Mouse (Mus musculus) myocyte (in vitro differentiated cells): Measurements from ENCODE around the gene Atp6v1g1. TPM values are rescaled to one million over a fixed set of nuclear protein-coding genes. Genes with fewer than 3 reads are reported as not detected.

Experiments used
- H3K27me3 ChIP-seq: one replicate; pipeline ENCODE4 v1.6.1; 2011; ENCODE audit not compliant: control insufficient read depth, insufficient read depth, insufficient read length
- H3K36me3 ChIP-seq: one replicate; pipeline ENCODE4 v1.6.1; 2011; ENCODE audit not compliant: control insufficient read depth, insufficient read depth
- H3K4me2 ChIP-seq: one replicate; pipeline ENCODE4 v1.6.1; 2011; ENCODE audit warnings: low read depth, control low read depth
- H3K4me3 ChIP-seq: one replicate; pipeline ENCODE4 v1.5.1; 2011; ENCODE audit warnings: mild to moderate bottlenecking, control low read depth, moderate library complexity
- H3K79me2 ChIP-seq: one replicate; pipeline ENCODE4 v1.6.1; 2011; ENCODE audit not compliant: control insufficient read depth, insufficient read depth
- H3ac ChIP-seq: one replicate; pipeline ENCODE4 v1.6.1; 2011; ENCODE audit not compliant: control insufficient read depth, insufficient read length
- CEBPB ChIP-seq: IDR thresholded peaks from 2 replicates; pipeline ENCODE4 v1.6.1; 2011; ENCODE audit warnings: mild to moderate bottlenecking, moderate library complexity; ENCODE audit not compliant: poor library complexity, insufficient read depth, severe bottlenecking
- E2F4 ChIP-seq: IDR thresholded peaks from one replicate; pipeline ENCODE4 v1.6.1; 2011; ENCODE audit warnings: mild to moderate bottlenecking, control low read depth, moderate library complexity; ENCODE audit not compliant: insufficient read depth
- MAX ChIP-seq: IDR thresholded peaks from one replicate; pipeline ENCODE4 v1.6.1; 2011; ENCODE audit warnings: low read depth, mild to moderate bottlenecking, control low read depth
- MYOD1 ChIP-seq, 3 experiments: IDR thresholded peaks; one replicate each; pipeline ENCODE4 v1.6.1; 2011; ENCODE audit warnings: control low read depth in 2 of 3, low read depth in 2 of 3, mild to moderate bottlenecking in 2 of 3, moderate library complexity in 1 of 3; ENCODE audit not compliant: insufficient read length in 2 of 3, control insufficient read depth in 1 of 3
- MYOG ChIP-seq, 3 experiments: IDR thresholded peaks; one replicate each; pipeline ENCODE4 v1.6.1; 2011; ENCODE audit warnings: control low read depth in 2 of 3, low read depth in 2 of 3, mild to moderate bottlenecking in 2 of 3; ENCODE audit not compliant: insufficient read length in 2 of 3, control insufficient read depth in 1 of 3, insufficient read depth in 1 of 3
- POLR2A ChIP-seq: IDR thresholded peaks from one replicate; pipeline ENCODE4 v1.6.1; 2011; ENCODE audit warnings: low read depth, mild to moderate bottlenecking, control low read depth, moderate library complexity; ENCODE audit not compliant: insufficient read length
- POLR2AphosphoS2 ChIP-seq: IDR thresholded peaks from one replicate; pipeline ENCODE4 v1.6.1; 2011; ENCODE audit warnings: low read depth, control low read depth; ENCODE audit not compliant: insufficient read length
- REST ChIP-seq: IDR thresholded peaks from one replicate; pipeline ENCODE4 v1.6.1; 2011; ENCODE audit warnings: mild to moderate bottlenecking, control low read depth, moderate library complexity; ENCODE audit not compliant: insufficient read depth, insufficient read length
- SRF ChIP-seq: IDR thresholded peaks from one replicate; pipeline ENCODE4 v1.6.1; 2011; ENCODE audit warnings: low read depth; ENCODE audit not compliant: control insufficient read depth, insufficient read length
- TCF12 ChIP-seq: IDR thresholded peaks from one replicate; pipeline ENCODE4 v1.6.1; 2011; ENCODE audit warnings: mild to moderate bottlenecking, control low read depth; ENCODE audit not compliant: poor library complexity, insufficient read depth, severe bottlenecking
- TCF3 ChIP-seq: IDR thresholded peaks from one replicate; pipeline ENCODE4 v1.6.1; 2011; ENCODE audit warnings: low read depth, control low read depth; ENCODE audit not compliant: insufficient read length
- USF1 ChIP-seq: IDR thresholded peaks from one replicate; pipeline ENCODE4 v1.6.1; 2011; ENCODE audit warnings: low read depth, mild to moderate bottlenecking, control low read depth, moderate library complexity
- polyA plus RNA-seq: library from polyadenylated mRNA; unstranded; fragments of >200 nt; fragmentation: generic; extraction: Trizol; gene quantifications from one replicate; pipeline ENCODE4 v1.2.1, GENCODE M21; 2012; ENCODE audit warnings: missing spikeins

Gene Atp6v1g1
- polyA plus RNA-seq, 1 experiment, result 447 TPM

GRCm38 (mm10) chr4:63590538-63590937, 46.0 kb downstream of the Atp6v1g1 start:
- Histone ChIP-seq H3K4me2 (no peak overlapping the region), H3ac (no peak overlapping the region), H3K79me2 (no peaks in the 10 kb centered on the region), H3K27me3 (no peaks in the 10 kb centered on the region), H3K4me3 (no peak overlapping the region), H3K36me3 (no peaks in the 10 kb centered on the region)
- no peak for TF ChIP-seq REST
- no peak for TF ChIP-seq MYOD1 (IDR thresholded peaks at IDR 0.05; ENCODE audit: control insufficient read depth in 1 of 3, insufficient read length in 2 of 3, low read depth in 2 of 3)
- TF ChIP-seq SRF, result no peak
- no peak for TF ChIP-seq TCF12
- no peak for TF ChIP-seq E2F4
- TF ChIP-seq MAX, result no peak
- no peak for TF ChIP-seq CEBPB
- TF ChIP-seq POLR2AphosphoS2, result no peak
- no peak for TF ChIP-seq POLR2A
- TF ChIP-seq TCF3, result no peak
- TF ChIP-seq USF1, result no peak
- TF ChIP-seq MYOG (IDR thresholded peaks at IDR 0.05; ENCODE audit: control insufficient read depth in 1 of 3, insufficient read depth in 1 of 3, insufficient read length in 2 of 3, low read depth in 2 of 3), result no peak

- no peak overlapping the region for H3K4me3 ChIP-seq
- no peak overlapping the region for H3ac ChIP-seq
- no peaks in the 10 kb centered on the region for H3K27me3 ChIP-seq
- no peaks in the 10 kb centered on the region for H3K79me2 ChIP-seq
- no peaks in the 10 kb centered on the region for H3K36me3 ChIP-seq
- peak; percentile 63 for TF ChIP-seq TCF12
- TF ChIP-seq MYOD1 (IDR thresholded peaks at IDR 0.05; ENCODE audit: control insufficient read depth in 1 of 3, insufficient read length in 2 of 3, low read depth in 2 of 3), result peak; percentile 29 to 83 (median 73)
- peak; percentile 73 for TF ChIP-seq SRF
- no peak for TF ChIP-seq POLR2A
- no peak for TF ChIP-seq CEBPB
- peak in 2 of 3 experiments; percentile 16 to 85 for TF ChIP-seq MYOG (IDR thresholded peaks at IDR 0.05; ENCODE audit: control insufficient read depth in 1 of 3, insufficient read depth in 1 of 3, insufficient read length in 2 of 3, low read depth in 2 of 3)
- H3K4me2 ChIP-seq, result peak overlapping the region; percentile 64
These were observed 50.0 kb downstream of the Atp6v1g1 start for GRCm38 (mm10) chr4:63594459-63595110.

- H3K4me3 ChIP-seq, result no peak overlapping the region
- H3K79me2 ChIP-seq, result no peaks in the 10 kb centered on the region
- H3K36me3 ChIP-seq, result no peaks in the 10 kb centered on the region
- peak overlapping the region; percentile 64 for H3K4me2 ChIP-seq
- H3K27me3 ChIP-seq, result no peaks in the 10 kb centered on the region
- TF ChIP-seq MYOD1 (IDR thresholded peaks at IDR 0.05; ENCODE audit: control insufficient read depth in 1 of 3, insufficient read length in 2 of 3, low read depth in 2 of 3), result no peak
- TF ChIP-seq TCF3, result no peak
- TF ChIP-seq REST, result no peak
- no peak for TF ChIP-seq USF1
- TF ChIP-seq POLR2A, result no peak
- TF ChIP-seq CEBPB, result no peak
- no peak for TF ChIP-seq MAX
- no peak for TF ChIP-seq POLR2AphosphoS2
- no peak for TF ChIP-seq MYOG (IDR thresholded peaks at IDR 0.05; ENCODE audit: control insufficient read depth in 1 of 3, insufficient read depth in 1 of 3, insufficient read length in 2 of 3, low read depth in 2 of 3)
- no peak for TF ChIP-seq TCF12
- no peak overlapping the region for H3ac ChIP-seq
These were observed 50.7 kb downstream of the Atp6v1g1 start for GRCm38 (mm10) chr4:63595259-63595658.

GRCm38 (mm10) chr4:63596010-63596409, 51.4 kb downstream of the Atp6v1g1 start:
- no peak overlapping the region for H3K4me3 ChIP-seq
- TF ChIP-seq SRF (no peak), POLR2A (no peak), MYOD1 (IDR thresholded peaks at IDR 0.05; ENCODE audit: control insufficient read depth in 1 of 3, insufficient read length in 2 of 3, low read depth in 2 of 3) (peak in 2 of 3 experiments; percentile 76 to 87), MYOG (IDR thresholded peaks at IDR 0.05; ENCODE audit: control insufficient read depth in 1 of 3, insufficient read depth in 1 of 3, insufficient read length in 2 of 3, low read depth in 2 of 3) (peak in 1 of 3 experiments; percentile 58), CEBPB (no peak), REST (no peak)

More at GRCm38 (mm10) chr4:63596010-63596409, 51.4 kb downstream of the Atp6v1g1 start:
- Histone ChIP-seq H3K36me3 (no peaks in the 10 kb centered on the region), H3ac (no peak overlapping the region), H3K79me2 (no peaks in the 10 kb centered on the region), H3K27me3 (no peaks in the 10 kb centered on the region), H3K4me2 (no peak overlapping the region)

Other genes starting within 250 kb of the Atp6v1g1 start
- not detected for gene Orm1, start 200.2 kb upstream of the Atp6v1g1 start, polyA plus RNA-seq
- gene Orm3, start 188.6 kb upstream of the Atp6v1g1 start, polyA plus RNA-seq, result 0.07 TPM
- gene Orm2, start 182.3 kb upstream of the Atp6v1g1 start, polyA plus RNA-seq, result not detected
- gene Akna, start 141.4 kb upstream of the Atp6v1g1 start, polyA plus RNA-seq, result 5.6 TPM
- gene Whrn, start 48.8 kb upstream of the Atp6v1g1 start, polyA plus RNA-seq, result 18.8 TPM
- 19.5 TPM for gene Tmem268, start 14.0 kb downstream of the Atp6v1g1 start, polyA plus RNA-seq
- not detected for gene Gm11213, start 60.5 kb downstream of the Atp6v1g1 start, polyA plus RNA-seq
- gene Tex48, start 77.7 kb downstream of the Atp6v1g1 start, polyA plus RNA-seq, result not detected
- not detected for gene Gm11214, start 118.6 kb downstream of the Atp6v1g1 start, polyA plus RNA-seq
- 0.29 TPM for gene Tnfsf15, start 200.3 kb downstream of the Atp6v1g1 start, polyA plus RNA-seq